Mouse (Mus musculus) stomach, postnatal 0 days (tissue): Measurements from ENCODE around the gene Hcrtr2.

Source experiments
- CTCF ChIP-seq: IDR thresholded peaks from 2 replicates; pipeline ENCODE4 v1.5.1; 2016; ENCODE audit warnings: antibody characterized with exemption, low read depth, mild to moderate bottlenecking, moderate library complexity
- EP300 ChIP-seq: optimal IDR thresholded peaks from 2 replicates; pipeline ENCODE3; 2016; ENCODE audit warnings: antibody characterized with exemption

GRCm38 (mm10) chr9:76318302-76318701, 5.4 kb downstream of the Hcrtr2 start:
- no peak for TF ChIP-seq CTCF
- no peak for TF ChIP-seq EP300
